Mouse (Mus musculus) hindbrain, postnatal 0 days (tissue): ENCODE measurements around the gene Pdgfc. TPM values are rescaled to one million over a fixed set of nuclear protein-coding genes. Genes with fewer than 3 reads are reported as not detected.

ENCODE experiments used
- ATAC-seq: fragments of 200-750 bp; cut with Nextera tagmentation; 2 replicates; pipeline ENCODE4 v1.8.0; 2017; ENCODE audit warnings: mild to moderate bottlenecking, moderate TSS enrichment, moderate library complexity
- DNase-seq: peaks from one replicate; pipeline ENCODE4 v3.0.0-alpha.2; 2015; ENCODE audit warnings: low spot score
- H3K27ac ChIP-seq: fragments of 300-500 bp; sonication (generic); 2 replicates; pipeline ENCODE4 v1.5.1; 2014; ENCODE audit warnings: mild to moderate bottlenecking
- H3K27me3 ChIP-seq: fragments of 300-500 bp; sonication (generic); 2 replicates; pipeline ENCODE4 v1.6.1; 2014; ENCODE audit warnings: low read length, mixed read lengths; ENCODE audit not compliant: insufficient read depth
- H3K36me3 ChIP-seq: fragments of 300-500 bp; sonication (generic); 2 replicates; pipeline ENCODE4 v1.6.1; 2014; ENCODE audit warnings: low read length, mixed read lengths; ENCODE audit not compliant: insufficient read depth
- H3K4me1 ChIP-seq: fragments of 300-500 bp; sonication (generic); 2 replicates; pipeline ENCODE4 v1.6.1; 2014; ENCODE audit warnings: antibody characterized with exemption, low read length, mixed read lengths; ENCODE audit not compliant: insufficient read depth
- H3K4me2 ChIP-seq: fragments of 300-500 bp; sonication (generic); 2 replicates; pipeline ENCODE4 v1.6.1; 2014; ENCODE audit warnings: low read depth, mild to moderate bottlenecking, low read length, moderate library complexity, mixed read lengths
- H3K4me3 ChIP-seq: fragments of 300-500 bp; sonication (generic); 2 replicates; pipeline ENCODE4 v1.5.1; 2014; ENCODE audit warnings: low read length
- H3K9ac ChIP-seq: fragments of 300-500 bp; sonication (generic); replicated peaks from 2 replicates; pipeline ENCODE4 v1.6.1; 2014; ENCODE audit warnings: mild to moderate bottlenecking, low read length, moderate library complexity, mixed read lengths
- H3K9me3 ChIP-seq: fragments of 300-500 bp; sonication (generic); 2 replicates; pipeline ENCODE4 v1.6.1; 2016; ENCODE audit warnings: low read length, mixed read lengths
- CTCF ChIP-seq: IDR thresholded peaks from 2 replicates; pipeline ENCODE4 v1.5.1; 2016; ENCODE audit warnings: antibody characterized with exemption, control low read depth, low read depth
- WGBS: fragments of 180-500 bp; shearing (Covaris S2); extraction: QIAGEN DNeasy Blood & Tissue Kit; methylation state at CpG from one replicate; pipeline ENCODE4 v1.1.7; 2014; 5-methylcytosine and 5-hydroxymethylcytosine counted together
- polyA plus RNA-seq: library from polyadenylated mRNA; unstranded; fragments of >200 nt; fragmentation: Nextera tagmentation; extraction: Ambion mirVana; gene quantifications from 2 replicates; pipeline ENCODE4 v1.2.1, GENCODE M21; 2015
- total RNA-seq: library from RNA; depleted of rRNA; stranded (reverse); fragments of >200 nt; gene quantifications from 2 replicates; pipeline ENCODE4 v1.2.3, GENCODE M21; 2014

Pdgfc gene
- total and polyA plus RNA-seq, 2 experiments from 2014 or later = 7.1 to 7.5 TPM

DNA sequence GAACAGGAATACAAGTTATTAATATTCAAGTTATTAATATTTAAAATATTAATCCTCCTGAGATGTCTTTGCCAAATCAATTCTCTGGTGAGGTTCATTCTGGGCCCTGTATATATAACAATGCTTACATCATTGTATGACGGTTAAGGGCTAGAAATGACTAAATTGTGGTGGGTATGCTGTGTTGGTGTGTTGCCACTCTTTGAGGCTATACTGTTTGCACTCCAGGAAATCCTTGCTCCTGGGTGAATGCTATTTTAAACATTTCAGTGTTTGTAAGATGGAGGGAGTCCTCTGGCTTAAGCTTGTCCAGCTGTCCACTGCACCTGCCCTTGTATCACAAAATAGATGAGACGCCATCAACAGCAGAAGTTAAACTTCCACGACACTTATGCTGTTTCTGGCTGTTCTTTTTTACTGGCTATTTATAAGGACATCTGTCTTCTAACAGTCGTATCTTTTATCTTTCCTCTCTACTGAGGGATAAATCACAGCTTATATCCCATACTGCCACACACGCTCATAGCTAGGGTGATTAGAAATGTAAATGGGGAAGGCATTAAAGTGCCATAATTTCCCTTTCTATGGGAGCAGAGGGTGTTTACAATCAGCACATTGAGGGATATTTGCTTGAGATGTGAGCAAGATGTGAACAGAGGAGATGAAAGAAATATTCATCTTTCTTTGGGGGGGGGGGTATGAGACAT, 9.3 kb downstream of the Pdgfc start:
- WGBS = 46% methylated on average over 5 of the region's 5 CpGs

DNA sequence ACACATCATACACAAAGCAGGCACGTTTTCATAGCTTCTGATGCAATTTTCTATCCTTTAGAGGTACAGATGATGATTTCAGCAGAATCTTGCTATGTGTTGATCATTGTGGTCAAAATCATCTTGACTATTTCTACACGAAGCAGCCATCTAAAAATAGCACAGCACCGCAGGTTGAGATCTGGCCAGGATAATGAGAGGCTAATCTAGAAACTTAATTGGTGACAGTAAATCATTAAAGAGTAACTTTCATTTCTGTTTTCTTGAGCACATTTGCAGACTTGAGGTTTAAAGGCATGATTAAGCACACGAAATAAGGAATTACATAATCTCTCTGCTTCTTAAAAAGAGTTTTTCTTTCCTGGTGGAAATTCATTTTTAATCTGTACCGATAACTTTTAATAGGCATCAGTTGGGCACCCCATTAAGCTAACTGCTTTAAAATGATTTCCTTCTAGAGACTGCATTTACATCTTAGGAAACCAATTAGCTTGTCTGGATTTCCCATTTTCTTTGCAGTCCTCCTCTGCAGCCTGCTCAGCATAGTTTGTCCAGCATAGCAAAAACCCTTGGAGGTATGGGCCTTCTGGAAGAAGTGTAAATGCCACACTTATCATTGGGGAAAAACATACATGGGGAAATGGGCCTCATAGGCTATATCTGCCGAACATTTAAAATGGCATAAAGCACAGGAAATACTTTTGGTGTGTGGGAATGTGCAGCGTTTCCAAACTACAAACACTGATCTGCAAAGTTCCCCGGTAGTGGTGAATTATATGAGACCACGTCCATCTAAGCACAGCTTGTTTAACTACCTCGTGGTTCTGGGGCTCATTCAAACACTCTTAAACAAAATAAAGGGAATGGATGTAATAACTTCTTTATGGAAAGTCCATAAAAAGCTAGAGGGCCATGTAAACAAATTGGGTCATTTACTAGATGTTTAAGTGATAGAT, 10.7 kb downstream of the Pdgfc start:
- DNase-seq (no peak), ATAC-seq (no peak)
- H3K36me3 ChIP-seq = no peaks in the 10 kb centered on the region
- no peaks in the 10 kb centered on the region for H3K27me3 ChIP-seq
- 74% methylated on average over 10 of the region's 10 CpGs for WGBS
- no peak overlapping the region for H3K4me2 ChIP-seq
- H3K9ac ChIP-seq = no peak overlapping the region
- TF ChIP-seq CTCF = no peak
- H3K4me1 ChIP-seq = peaks cover 4% of the 10 kb centered on the region; the same call in 1 of the 2 replicates
- H3K27ac ChIP-seq = no peak overlapping the region
- H3K4me3 ChIP-seq = no peak overlapping the region
- H3K9me3 ChIP-seq = no peaks in the 10 kb centered on the region

More for the DNA sequence above, 9.3 kb downstream of the Pdgfc start:
- Histone ChIP-seq H3K36me3 (no peaks in the 10 kb centered on the region), H3K27me3 (no peaks in the 10 kb centered on the region), H3K4me1 (peaks cover 4% of the 10 kb centered on the region; the same call in 1 of the 2 replicates), H3K4me3 (no peak overlapping the region), H3K9ac (no peak overlapping the region), H3K27ac (no peak overlapping the region), H3K4me2 (no peak overlapping the region), H3K9me3 (no peaks in the 10 kb centered on the region)
- no peak for TF ChIP-seq CTCF
- DNase-seq (no peak), ATAC-seq (0 out of 2 replicates have a peak, but pooled peaks have one; percentile 27)

- Histone ChIP-seq H3K9me3 (no peaks in the 10 kb centered on the region), H3K27me3 (no peaks in the 10 kb centered on the region), H3K4me2 (no peak overlapping the region), H3K27ac (no peak overlapping the region), H3K36me3 (no peaks in the 10 kb centered on the region), H3K9ac (no peak overlapping the region), H3K4me1 (no peaks in the 10 kb centered on the region), H3K4me3 (no peak overlapping the region)
- ATAC-seq = no peak
- no peak for TF ChIP-seq CTCF
- no peak for DNase-seq
Measured at GRCm38 (mm10) chr3:81051522-81051921, 15.3 kb downstream of the Pdgfc start.

DNA sequence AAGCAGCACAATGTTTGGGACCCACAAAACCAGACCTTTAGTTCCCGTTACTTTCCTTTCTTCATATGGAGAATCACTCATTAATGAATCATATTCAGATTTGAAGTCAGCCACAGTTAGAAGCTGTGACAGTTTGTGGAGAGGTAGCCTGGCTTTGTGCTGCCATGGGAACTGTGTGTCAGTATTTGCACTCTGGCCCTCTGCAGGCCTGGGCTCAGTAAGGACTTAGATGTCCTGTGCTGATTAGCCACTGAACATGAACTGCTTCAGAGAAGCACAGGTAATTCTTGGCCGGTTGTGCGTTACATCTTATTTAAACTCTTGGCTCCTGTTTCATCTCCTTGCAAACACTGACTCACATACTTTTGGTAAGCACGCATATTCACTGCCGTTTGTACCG, 16.2 kb downstream of the Pdgfc start:
- Histone ChIP-seq H3K4me1 (no peaks in the 10 kb centered on the region), H3K9ac (no peak overlapping the region), H3K36me3 (no peaks in the 10 kb centered on the region), H3K4me2 (no peak overlapping the region), H3K9me3 (no peaks in the 10 kb centered on the region), H3K27me3 (no peaks in the 10 kb centered on the region), H3K4me3 (no peak overlapping the region), H3K27ac (no peak overlapping the region)
- WGBS = 81% methylated on average over 6 of the region's 6 CpGs
- DNase-seq = no peak
- no peak for ATAC-seq
- no peak for TF ChIP-seq CTCF

DNA sequence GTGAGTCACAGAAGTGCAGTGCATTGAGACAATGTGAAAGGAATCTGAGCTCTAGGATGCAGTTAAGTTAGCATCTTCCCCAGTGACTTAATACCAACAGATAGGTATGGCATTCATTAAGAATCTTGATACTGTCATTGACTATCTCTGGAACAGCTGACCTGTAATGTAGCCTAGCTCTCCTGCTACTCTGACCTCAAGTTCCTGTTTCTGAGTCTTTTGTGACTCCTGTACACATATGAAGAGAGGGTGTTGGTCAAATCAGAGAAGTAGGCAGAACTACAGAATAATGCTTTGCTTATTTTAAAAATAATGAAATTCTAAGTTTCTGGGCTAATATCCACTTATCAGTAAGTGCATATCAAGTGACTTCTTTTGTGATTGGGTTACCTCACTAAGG, 17.9 kb downstream of the Pdgfc start:
- DNase-seq (no peak), ATAC-seq (no peak)
- no peak overlapping the region for H3K27ac ChIP-seq
- H3K9me3 ChIP-seq = no peaks in the 10 kb centered on the region
- H3K4me2 ChIP-seq = no peak overlapping the region
- H3K9ac ChIP-seq = no peak overlapping the region
- H3K4me3 ChIP-seq = no peak overlapping the region
- H3K4me1 ChIP-seq = no peaks in the 10 kb centered on the region
- H3K36me3 ChIP-seq = no peaks in the 10 kb centered on the region
- H3K27me3 ChIP-seq = no peaks in the 10 kb centered on the region
- no peak for TF ChIP-seq CTCF

DNA sequence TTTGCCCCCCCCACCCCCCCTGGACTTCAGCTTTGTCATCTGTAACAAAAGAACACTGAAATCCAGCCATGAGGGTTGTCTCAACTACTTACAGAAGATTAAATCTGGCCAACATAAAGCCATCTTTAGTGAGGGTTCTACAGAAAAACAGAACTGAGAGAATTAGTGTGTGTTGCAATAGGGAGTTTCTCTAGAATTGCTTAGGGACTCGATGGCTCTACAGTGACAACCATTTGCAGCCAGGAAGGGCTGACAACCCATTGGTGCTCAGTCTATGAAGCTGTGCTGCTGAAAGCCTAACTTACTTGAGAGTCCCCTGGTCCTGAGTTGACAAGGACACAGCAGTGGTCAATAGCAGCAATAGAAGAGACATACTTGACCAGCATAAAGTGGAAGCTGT, 21.5 kb downstream of the Pdgfc start:
- H3K27me3 ChIP-seq = no peaks in the 10 kb centered on the region
- WGBS = 82% methylated on average over 1 of the region's 1 CpGs
- H3K36me3 ChIP-seq = no peaks in the 10 kb centered on the region
- no peak overlapping the region for H3K4me3 ChIP-seq
- ATAC-seq = no peak
- no peak overlapping the region for H3K27ac ChIP-seq
- H3K4me1 ChIP-seq = no peaks in the 10 kb centered on the region
- H3K9me3 ChIP-seq = no peaks in the 10 kb centered on the region
- H3K9ac ChIP-seq = no peak overlapping the region
- no peak for DNase-seq
- H3K4me2 ChIP-seq = no peak overlapping the region
- no peak for TF ChIP-seq CTCF
